Mouse (Mus musculus) lung, postnatal 0 days (tissue): ENCODE results near the gene Map3k4. TPM values are rescaled to one million over a fixed set of nuclear protein-coding genes. Genes with fewer than 3 reads are reported as not detected.

Source experiments
- ATAC-seq: fragments of 200-750 bp; cut with Nextera tagmentation; 2 replicates; pipeline ENCODE4 v1.8.0; 2017; ENCODE audit warnings: moderate library complexity
- DNase-seq: peaks from one replicate; pipeline ENCODE4 v3.0.0-alpha.2; 2016; ENCODE audit warnings: low spot score
- H3K27ac ChIP-seq: fragments of 300-500 bp; sonication (generic); 2 replicates; pipeline ENCODE4 v1.5.1; 2014; ENCODE audit warnings: antibody characterized with exemption, mild to moderate bottlenecking, low read length, mixed read lengths
- H3K27me3 ChIP-seq: fragments of 300-500 bp; sonication (generic); replicated peaks from 2 replicates; pipeline ENCODE4 v1.6.1; 2014; ENCODE audit warnings: low read length, mixed read lengths; ENCODE audit not compliant: insufficient read depth
- H3K36me3 ChIP-seq: fragments of 300-500 bp; sonication (generic); 2 replicates; pipeline ENCODE4 v1.6.1; 2014; ENCODE audit warnings: low read length, mixed read lengths; ENCODE audit not compliant: insufficient read depth
- H3K4me1 ChIP-seq: fragments of 300-500 bp; sonication (generic); 2 replicates; pipeline ENCODE4 v1.6.1; 2014; ENCODE audit warnings: antibody characterized with exemption, low read depth, low read length, mixed read lengths; ENCODE audit not compliant: insufficient read depth
- H3K4me2 ChIP-seq: fragments of 300-500 bp; sonication (generic); replicated peaks from 2 replicates; pipeline ENCODE4 v1.6.1; 2014; ENCODE audit warnings: low read depth, mild to moderate bottlenecking, low read length, moderate library complexity, mixed read lengths
- H3K4me3 ChIP-seq: fragments of 300-500 bp; sonication (generic); 2 replicates; pipeline ENCODE4 v1.5.1; 2014; ENCODE audit warnings: low read depth, low read length
- H3K9ac ChIP-seq: fragments of 300-500 bp; sonication (generic); replicated peaks from 2 replicates; pipeline ENCODE4 v1.6.1; 2014; ENCODE audit warnings: low read depth, mild to moderate bottlenecking
- H3K9me3 ChIP-seq: fragments of 300-500 bp; sonication (generic); 2 replicates; pipeline ENCODE4 v1.6.1; 2016; ENCODE audit warnings: low read length, mixed read lengths
- CTCF ChIP-seq: IDR thresholded peaks from 2 replicates; pipeline ENCODE4 v1.5.1; 2016; ENCODE audit warnings: antibody characterized with exemption, mild to moderate bottlenecking
- EP300 ChIP-seq: IDR thresholded peaks from 2 replicates; pipeline ENCODE4 v1.6.1; 2016; ENCODE audit warnings: antibody characterized with exemption, mild to moderate bottlenecking, control low read depth
- WGBS: fragments of 180-500 bp; shearing (Covaris S2); extraction: QIAGEN DNeasy Blood & Tissue Kit; methylation state at CpG from one replicate; pipeline ENCODE4 v1.1.7; 2014; 5-methylcytosine and 5-hydroxymethylcytosine counted together
- polyA plus RNA-seq: library from polyadenylated mRNA; unstranded; fragments of >200 nt; fragmentation: Nextera tagmentation; extraction: Ambion mirVana; gene quantifications from 2 replicates; pipeline ENCODE4 v1.2.1, GENCODE M21; 2015

Map3k4 gene
- polyA plus RNA-seq, 1 experiment from 2014 or later = 32.5 TPM

- Histone ChIP-seq H3K9ac (no peak overlapping the region), H3K9me3 (no peaks in the 10 kb centered on the region), H3K36me3 (peaks cover under 1% of the 10 kb centered on the region; the same call in 1 of the 2 replicates), H3K4me1 (peaks cover 13% of the 10 kb centered on the region; the same call in 1 of the 2 replicates), H3K4me3 (no peak overlapping the region), H3K4me2 (no peak overlapping the region), H3K27me3 (no peaks in the 10 kb centered on the region), H3K27ac (no peak overlapping the region)
- TF ChIP-seq EP300 (no peak), CTCF (no peak)
- 36% methylated on average over 3 of the region's 3 CpGs for WGBS
- no peak for DNase-seq
- no peak for ATAC-seq
Measured at GRCm38 (mm10) chr17:12206248-12206647, 112.3 kb downstream of the Map3k4 start.

- no peak overlapping the region for H3K9ac ChIP-seq
- ATAC-seq = peak; percentile 70
- DNase-seq = peak; percentile 72
- H3K4me3 ChIP-seq = no peak overlapping the region
- 19% methylated on average over 3 of the region's 4 CpGs for WGBS
- H3K4me2 ChIP-seq = no peak overlapping the region
- H3K9me3 ChIP-seq = no peaks in the 10 kb centered on the region
- no peak overlapping the region for H3K27ac ChIP-seq
- peaks cover 13% of the 10 kb centered on the region; the same call in 1 of the 2 replicates for H3K4me1 ChIP-seq
- no peaks in the 10 kb centered on the region for H3K27me3 ChIP-seq
- no peaks in the 10 kb centered on the region for H3K36me3 ChIP-seq
- TF ChIP-seq CTCF = no peak
- TF ChIP-seq EP300 = peak; percentile 65
Measured at GRCm38 (mm10) chr17:12205694-12206075, 112.9 kb downstream of the Map3k4 start.

DNA sequence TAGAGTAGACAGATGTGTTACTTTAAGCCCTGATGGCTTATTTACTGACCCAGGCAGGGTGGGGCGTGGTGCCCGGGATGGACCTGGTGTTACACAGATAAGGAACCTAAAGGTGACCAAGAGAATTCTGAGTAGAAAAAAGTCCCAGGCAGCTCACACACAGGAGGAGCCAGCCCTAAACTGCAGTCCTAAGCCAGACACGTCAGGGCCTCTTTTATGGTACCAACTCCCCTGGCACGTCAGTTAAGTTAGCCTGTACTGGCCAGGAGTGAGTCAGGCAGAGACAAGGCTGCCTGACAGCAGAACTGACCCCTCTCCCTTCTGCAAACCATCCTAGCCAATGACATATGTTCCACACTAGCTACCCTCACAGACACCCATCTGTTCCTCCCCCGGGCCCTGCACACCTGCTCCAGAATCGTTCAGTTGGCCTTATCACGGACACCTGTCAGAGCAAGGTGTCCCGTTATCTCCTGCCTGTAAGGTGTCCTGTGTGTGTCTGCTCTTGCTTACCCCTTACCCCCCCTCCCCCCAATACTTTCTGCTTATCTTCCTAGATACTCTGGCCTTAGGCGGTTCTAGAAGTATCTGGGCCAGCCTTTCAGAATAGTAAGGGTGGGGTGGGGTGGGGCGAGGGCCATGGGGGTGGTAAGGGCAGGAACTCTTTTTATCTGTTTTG is 113.4 kb downstream of the Map3k4 start:
- Histone ChIP-seq H3K4me1 (peaks cover 13% of the 10 kb centered on the region; the same call in 1 of the 2 replicates), H3K27me3 (no peaks in the 10 kb centered on the region), H3K27ac (no peak overlapping the region), H3K9me3 (no peaks in the 10 kb centered on the region), H3K36me3 (no peaks in the 10 kb centered on the region), H3K9ac (no peak overlapping the region), H3K4me2 (no peak overlapping the region), H3K4me3 (no peak overlapping the region)
- ATAC-seq = peak; percentile 31
- DNase-seq = no peak
- TF ChIP-seq EP300 (no peak), CTCF (no peak)
- WGBS = 45% methylated on average over 10 of the region's 10 CpGs

DNA sequence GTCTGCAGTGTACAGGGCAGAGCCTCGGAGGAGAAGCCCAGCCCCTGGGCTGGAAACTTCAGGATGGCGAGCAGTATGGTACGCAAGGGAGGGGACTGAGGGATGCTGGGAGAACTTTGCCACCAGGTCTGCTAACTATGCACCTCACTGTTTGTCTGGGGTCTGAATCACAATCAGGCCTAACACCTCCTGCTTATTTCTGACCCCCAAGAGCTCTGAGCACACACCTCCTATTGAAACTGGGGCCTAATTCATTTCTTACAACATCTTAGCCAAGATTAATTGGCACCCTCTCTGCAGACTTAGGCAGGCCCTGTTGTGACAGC is 113.9 kb downstream of the Map3k4 start:
- H3K9me3 ChIP-seq = no peaks in the 10 kb centered on the region
- no peak overlapping the region for H3K4me2 ChIP-seq
- TF ChIP-seq EP300 (no peak), CTCF (no peak)
- DNase-seq (no peak), ATAC-seq (no peak)
- 87% methylated on average over 3 of the region's 3 CpGs for WGBS
- no peak overlapping the region for H3K4me3 ChIP-seq
- H3K4me1 ChIP-seq = peaks cover 13% of the 10 kb centered on the region; the same call in 1 of the 2 replicates
- H3K36me3 ChIP-seq = no peaks in the 10 kb centered on the region; the same call in 1 of the 2 replicates
- no peak overlapping the region for H3K9ac ChIP-seq
- no peaks in the 10 kb centered on the region for H3K27me3 ChIP-seq
- H3K27ac ChIP-seq = no peak overlapping the region

- no peak overlapping the region for H3K9ac ChIP-seq
- no peak for TF ChIP-seq EP300
- TF ChIP-seq CTCF = no peak
- no peaks in the 10 kb centered on the region for H3K27me3 ChIP-seq
- no peaks in the 10 kb centered on the region; the same call in 1 of the 2 replicates for H3K36me3 ChIP-seq
- no peak overlapping the region for H3K4me2 ChIP-seq
- H3K4me3 ChIP-seq = no peak overlapping the region
- ATAC-seq (no peak), DNase-seq (no peak)
- peaks cover 13% of the 10 kb centered on the region; the same call in 1 of the 2 replicates for H3K4me1 ChIP-seq
- no peak overlapping the region for H3K27ac ChIP-seq
- WGBS = 63% methylated on average over 3 of the region's 3 CpGs
- H3K9me3 ChIP-seq = no peaks in the 10 kb centered on the region
Measured at GRCm38 (mm10) chr17:12204246-12204645, 114.3 kb downstream of the Map3k4 start.

DNA sequence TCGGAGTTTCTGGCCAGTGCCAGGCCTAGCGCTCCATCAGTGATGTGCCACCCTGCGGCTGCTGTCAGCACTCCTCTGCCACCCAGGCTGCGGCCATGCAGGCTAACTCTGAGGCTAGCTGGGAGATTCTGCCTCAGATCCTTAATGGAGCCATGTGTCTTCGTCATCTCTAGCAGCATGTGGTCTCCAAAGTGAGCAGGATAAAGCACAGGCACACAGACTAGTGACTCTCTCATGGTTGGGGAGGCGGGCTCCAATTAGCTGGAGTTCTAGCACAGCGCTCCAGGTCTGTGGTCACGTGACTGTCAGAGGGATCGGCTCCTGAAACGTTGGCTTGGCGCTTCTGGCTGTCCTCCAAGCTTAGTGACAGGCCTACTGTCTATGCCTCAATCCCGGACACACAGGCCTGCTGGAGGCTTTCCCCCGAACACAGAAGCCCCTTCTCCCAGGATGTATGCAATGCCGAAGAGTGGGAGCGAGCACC is 115.1 kb downstream of the Map3k4 start:
- Histone ChIP-seq H3K9me3 (no peaks in the 10 kb centered on the region), H3K36me3 (no peaks in the 10 kb centered on the region; the same call in 1 of the 2 replicates), H3K4me2 (no peak overlapping the region), H3K27me3 (no peaks in the 10 kb centered on the region), H3K9ac (no peak overlapping the region), H3K4me3 (no peak overlapping the region), H3K27ac (no peak overlapping the region), H3K4me1 (peaks cover 13% of the 10 kb centered on the region; the same call in 1 of the 2 replicates)
- 69% methylated on average over 15 of the region's 15 CpGs for WGBS
- TF ChIP-seq CTCF (no peak), EP300 (no peak)
- ATAC-seq (no peak), DNase-seq (no peak)
